Mouse (Mus musculus): ENCODE results near the gene Atxn1.

Atxn1 gene

GRCm38 (mm10) chr13:45902457-45902856 is 62.4 kb downstream of the Atxn1 start:
- TF ChIP-seq GATA4 (IDR thresholded peaks at IDR 0.05; ENCODE audit: insufficient replicate concordance, low read length), result no peak

DNA sequence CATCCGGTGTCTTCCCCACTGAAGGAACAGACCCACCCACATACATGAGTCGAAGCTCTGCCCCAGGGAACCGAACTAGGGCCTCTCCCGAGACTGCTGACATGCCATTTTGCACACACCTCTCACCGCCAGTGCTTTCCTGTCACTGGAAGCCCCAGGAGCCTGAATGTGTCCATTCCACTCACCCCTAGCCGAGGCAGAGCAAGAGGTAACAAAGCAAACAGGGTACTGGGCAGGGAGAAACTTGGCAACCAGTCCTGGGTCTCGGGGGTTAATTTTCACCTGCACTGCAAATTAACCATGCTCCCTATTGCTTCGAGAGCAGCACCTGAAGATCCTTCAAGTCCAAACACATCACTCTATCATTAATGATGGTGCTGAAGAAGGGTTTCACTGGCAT is 64.0 kb downstream of the Atxn1 start:
- TF ChIP-seq GATA4 (IDR thresholded peaks at IDR 0.05; ENCODE audit: insufficient replicate concordance, low read length), result no peak

DNA sequence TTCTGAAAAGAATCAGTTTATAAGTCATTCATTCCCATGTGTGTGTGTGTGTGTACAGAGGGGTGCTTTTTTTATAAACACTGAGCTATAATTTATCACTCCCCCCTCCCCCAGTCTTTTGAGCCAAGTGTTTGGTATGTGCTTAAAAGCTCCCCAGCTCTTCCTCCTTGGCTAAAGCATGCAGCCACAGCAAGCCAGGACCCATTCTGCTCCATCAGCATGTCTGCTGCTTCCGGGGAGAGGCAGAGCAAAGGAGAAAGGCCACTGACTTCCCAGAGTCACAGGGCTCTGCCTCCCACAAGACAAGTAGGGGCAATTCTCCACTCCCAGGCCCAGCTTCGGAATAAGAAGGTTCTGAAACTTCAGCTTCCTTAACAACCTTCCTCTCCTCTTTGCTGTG is 67.2 kb downstream of the Atxn1 start:
- no peak for TF ChIP-seq GATA4 (IDR thresholded peaks at IDR 0.05; ENCODE audit: insufficient replicate concordance, low read length)

DNA sequence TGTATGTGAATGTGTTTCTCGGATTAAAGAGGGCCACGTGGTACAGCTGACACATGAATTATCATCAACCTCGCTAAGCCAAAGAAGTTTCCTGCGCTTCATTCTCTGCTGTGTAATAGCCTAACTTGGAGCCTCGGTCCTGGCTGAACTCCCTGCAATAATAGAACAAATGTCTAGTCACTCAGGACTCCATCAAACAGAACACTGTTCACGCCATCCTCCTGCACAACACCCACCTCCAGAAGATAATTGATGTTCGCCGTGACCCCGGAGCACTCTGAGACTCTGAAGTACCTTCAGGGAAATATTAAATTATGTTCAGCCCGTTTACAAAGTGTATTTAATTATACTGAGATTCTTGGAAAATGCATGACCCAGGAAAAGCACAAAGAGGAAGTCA is 70.0 kb downstream of the Atxn1 start:
- TF ChIP-seq GATA4 (IDR thresholded peaks at IDR 0.05; ENCODE audit: insufficient replicate concordance, low read length), result no peak

GRCm38 (mm10) chr13:45894234-45894633 is 70.6 kb downstream of the Atxn1 start:
- TF ChIP-seq GATA4 (IDR thresholded peaks at IDR 0.05; ENCODE audit: insufficient replicate concordance, low read length), result no peak

DNA sequence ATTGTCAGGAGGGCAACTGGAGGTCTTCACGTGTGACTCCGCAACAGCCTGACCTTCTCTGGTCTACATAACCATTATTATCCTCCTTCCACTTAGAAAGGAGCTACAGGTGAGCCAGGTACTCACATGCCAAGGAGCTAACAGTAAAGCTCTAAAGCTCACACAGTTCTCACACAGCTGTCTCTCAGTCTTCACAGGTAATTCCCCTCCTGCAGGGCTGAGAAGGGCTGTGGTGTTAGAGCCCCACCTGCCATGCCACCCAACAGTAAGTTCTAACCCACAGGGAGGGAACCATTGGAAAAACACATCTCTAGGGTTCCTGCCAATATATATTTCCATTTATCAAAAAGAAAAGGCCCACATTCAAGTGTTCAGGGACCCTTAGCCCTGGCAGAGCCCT is 73.7 kb downstream of the Atxn1 start:
- TF ChIP-seq GATA4 (IDR thresholded peaks at IDR 0.05; ENCODE audit: insufficient replicate concordance, low read length), result no peak

DNA sequence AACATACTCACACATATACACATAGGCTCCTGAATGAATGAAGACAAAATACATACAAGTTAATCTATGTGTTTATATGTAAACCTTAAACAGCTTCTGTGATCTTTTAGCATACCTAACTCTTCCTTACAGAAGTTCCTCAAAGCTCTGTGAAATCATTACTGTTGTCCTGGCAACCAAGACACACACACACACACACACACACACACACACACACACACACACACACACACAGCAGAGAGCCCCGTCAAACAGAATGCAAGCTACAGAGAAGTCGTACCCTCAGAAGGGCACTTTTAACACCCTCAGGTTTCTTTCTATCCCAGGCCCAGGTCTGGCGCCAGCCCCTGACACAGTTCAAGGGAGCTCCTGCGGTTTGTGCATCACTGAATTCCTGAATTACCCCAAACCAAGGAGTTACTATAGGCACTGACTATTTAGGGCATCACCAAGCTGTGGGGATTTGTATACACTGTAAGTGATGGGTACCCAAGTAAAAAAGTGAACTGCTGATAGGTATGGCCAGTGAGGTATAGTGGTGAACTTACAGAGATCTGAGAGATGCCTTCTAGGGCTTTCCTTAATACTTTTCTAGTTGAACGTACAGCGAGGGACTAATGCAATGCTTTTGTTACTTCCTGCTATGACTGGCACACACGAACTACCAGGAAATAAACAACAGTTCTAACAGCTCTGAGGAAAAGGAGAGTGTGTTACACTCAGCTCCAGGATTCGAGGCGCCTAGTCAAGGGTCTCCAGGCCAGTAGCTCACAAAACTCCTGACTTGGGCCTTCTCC is 75.7 kb downstream of the Atxn1 start:
- no peak for TF ChIP-seq GATA4 (IDR thresholded peaks at IDR 0.05; ENCODE audit: insufficient replicate concordance, low read length)

DNA sequence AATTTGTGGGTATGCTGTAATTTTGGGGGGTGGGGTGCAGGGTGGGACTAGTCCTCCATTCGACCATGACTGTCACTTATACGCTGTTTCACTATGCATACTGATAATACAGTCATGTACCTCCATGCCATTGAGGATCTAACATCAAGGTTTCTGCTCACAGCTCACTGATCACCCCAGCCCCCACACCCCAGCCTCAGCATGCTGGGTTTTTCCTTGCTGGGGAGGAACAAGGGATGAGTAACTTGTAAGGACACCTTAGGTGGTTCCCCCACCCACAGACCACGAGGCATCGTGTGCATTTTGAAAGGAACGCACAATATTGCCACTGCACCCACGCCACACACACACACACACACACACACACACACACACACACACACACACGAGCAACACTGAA is 79.9 kb downstream of the Atxn1 start:
- TF ChIP-seq GATA4 (IDR thresholded peaks at IDR 0.05; ENCODE audit: insufficient replicate concordance, low read length), result no peak

- no peak for TF ChIP-seq GATA4 (IDR thresholded peaks at IDR 0.05; ENCODE audit: insufficient replicate concordance, low read length)
Observed at GRCm38 (mm10) chr13:45883791-45884238, 81.0 kb downstream of the Atxn1 start.

DNA sequence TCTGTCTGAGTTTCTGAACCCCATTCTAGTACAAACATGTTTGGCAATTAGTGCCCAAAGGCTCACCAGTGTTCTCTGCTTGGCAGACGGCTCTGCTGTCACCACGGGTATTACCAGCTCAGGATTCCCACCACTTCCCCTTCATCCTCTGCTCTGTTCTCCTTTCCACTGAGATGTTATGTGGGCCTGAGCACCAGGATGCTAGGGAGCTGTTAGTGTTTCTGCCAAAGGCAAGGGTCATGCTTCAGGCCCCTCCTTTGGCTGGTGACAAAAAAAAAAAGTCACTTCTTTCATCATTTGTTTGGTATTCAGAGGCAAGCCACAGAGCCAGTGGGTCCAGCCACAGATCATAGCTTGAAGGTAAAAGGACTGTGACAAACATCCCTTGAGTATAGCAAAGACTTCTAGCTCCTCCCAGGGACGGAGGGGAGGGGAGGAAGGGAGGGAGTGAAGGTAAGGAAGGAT is 81.8 kb downstream of the Atxn1 start:
- TF ChIP-seq GATA4 (IDR thresholded peaks at IDR 0.05; ENCODE audit: insufficient replicate concordance, low read length), result no peak

DNA sequence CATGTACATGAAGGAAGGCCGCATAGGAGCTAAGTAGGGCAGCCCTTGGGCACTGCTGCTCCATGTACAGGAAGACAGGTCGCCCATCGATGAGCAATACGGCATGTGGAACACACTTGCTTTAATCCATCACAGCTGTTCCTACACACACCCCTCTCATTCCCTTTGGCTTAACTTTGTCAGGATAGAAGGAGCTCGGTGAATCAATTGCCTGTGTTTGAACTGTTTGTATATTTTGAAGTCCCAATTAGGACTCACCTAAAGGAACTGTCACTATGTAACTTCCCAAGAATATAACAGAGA is 84.3 kb downstream of the Atxn1 start:
- TF ChIP-seq GATA4 (IDR thresholded peaks at IDR 0.05; ENCODE audit: insufficient replicate concordance, low read length), result no peak

- no peak for TF ChIP-seq GATA4 (IDR thresholded peaks at IDR 0.05; ENCODE audit: insufficient replicate concordance, low read length)
Observed at GRCm38 (mm10) chr13:45879746-45880542, 84.9 kb downstream of the Atxn1 start.

GRCm38 (mm10) chr13:45876939-45877338 is 87.9 kb downstream of the Atxn1 start:
- no peak for TF ChIP-seq GATA4 (IDR thresholded peaks at IDR 0.05; ENCODE audit: insufficient replicate concordance, low read length)

DNA sequence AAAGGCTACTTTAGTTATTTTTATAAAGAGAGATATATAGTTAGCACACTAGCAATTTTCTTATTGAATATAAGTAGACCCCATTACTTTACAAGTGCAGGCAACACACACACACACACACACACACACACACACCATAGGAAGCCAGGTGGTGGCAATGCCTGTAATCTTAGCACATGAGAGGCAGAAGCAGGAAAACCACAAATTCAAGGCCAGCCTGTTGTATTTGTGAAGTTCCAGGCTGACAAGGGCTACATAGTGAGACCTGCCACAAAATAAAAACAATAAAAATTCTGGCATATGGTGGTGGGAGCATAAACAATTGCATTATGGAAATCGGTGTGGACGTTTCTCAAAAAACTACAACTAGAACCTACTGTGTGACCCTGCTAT is 88.4 kb downstream of the Atxn1 start:
- no peak for TF ChIP-seq GATA4 (IDR thresholded peaks at IDR 0.05; ENCODE audit: insufficient replicate concordance, low read length)

DNA sequence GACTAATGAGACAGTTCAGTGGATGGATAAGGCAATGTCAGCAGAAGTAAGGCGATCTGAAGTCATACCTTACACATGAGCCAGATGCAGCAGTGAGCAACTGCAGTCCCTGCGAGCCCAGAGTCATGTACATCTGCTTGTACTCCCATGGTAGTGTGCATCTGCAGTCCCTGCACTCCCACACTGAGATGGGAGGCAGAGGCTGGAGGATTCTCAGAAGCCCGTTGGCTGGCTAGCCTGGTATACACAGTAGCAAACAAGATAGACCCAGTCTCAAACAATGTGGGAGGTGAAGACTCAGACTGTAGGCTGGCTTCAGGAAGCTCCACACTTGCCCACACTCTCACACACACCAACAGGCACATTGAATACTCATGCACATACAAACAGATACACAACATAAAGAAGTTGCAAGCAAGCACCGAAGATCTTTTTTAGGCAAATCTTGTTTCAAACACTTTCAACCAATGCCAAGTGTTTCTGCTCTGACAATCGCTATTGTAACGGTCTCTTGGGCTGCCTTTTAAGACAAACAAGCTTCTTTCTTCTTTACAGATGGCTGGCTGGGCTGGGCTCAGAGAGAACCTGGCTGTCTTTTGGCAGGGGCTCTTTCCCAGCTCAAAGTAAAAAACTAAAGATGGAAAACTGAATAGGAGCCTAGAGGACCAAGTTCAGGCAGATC is 89.0 kb downstream of the Atxn1 start:
- TF ChIP-seq GATA4 (IDR thresholded peaks at IDR 0.05; ENCODE audit: insufficient replicate concordance, low read length), result no peak

DNA sequence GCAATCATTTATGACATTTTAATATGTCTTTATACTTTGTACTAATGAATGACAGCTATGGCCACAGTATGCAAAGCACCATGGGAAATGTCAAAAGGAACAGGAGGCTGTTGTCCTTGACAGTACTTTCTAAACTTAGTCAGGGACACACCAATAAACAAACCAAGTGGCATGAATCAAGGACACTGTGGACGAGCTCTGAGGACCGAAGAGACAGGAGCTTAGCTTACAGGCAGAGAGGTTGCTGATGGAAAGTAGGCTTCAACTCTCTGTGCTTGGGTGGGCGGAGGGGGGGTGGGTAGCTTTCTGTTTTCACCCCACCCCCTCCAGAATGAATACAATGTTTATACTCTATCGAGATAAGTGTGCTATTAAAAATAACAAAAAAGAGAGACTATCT is 90.6 kb downstream of the Atxn1 start:
- no peak for TF ChIP-seq GATA4 (IDR thresholded peaks at IDR 0.05; ENCODE audit: insufficient replicate concordance, low read length)

Data from liver, adult (tissue).